Mouse (Mus musculus) cerebellum, adult 2 months (tissue): ENCODE data around the gene Gfra1. TPM values are rescaled to one million over a fixed set of nuclear protein-coding genes. Genes with fewer than 3 reads are reported as not detected.

ENCODE experiments used
- DNase-seq, 2 experiments: peaks; one replicate each; pipeline ENCODE4 v3.0.0; 2021
- H3K27ac ChIP-seq: fragments of 200-500 bp; 2 replicates; pipeline ENCODE4 v1.5.1; 2012; ENCODE audit warnings: low read length, control low read depth, inconsistent platforms; ENCODE audit not compliant: insufficient read depth
- H3K27me3 ChIP-seq: fragments of 200-500 bp; 2 replicates; pipeline ENCODE4 v1.6.1; 2012; ENCODE audit warnings: inconsistent platforms, mild to moderate bottlenecking, low read length, moderate library complexity; ENCODE audit not compliant: control insufficient read depth, insufficient read depth
- H3K4me1 ChIP-seq: fragments of 200-500 bp; 2 replicates; pipeline ENCODE4 v1.6.1; 2011; ENCODE audit warnings: low read length; ENCODE audit not compliant: control insufficient read depth, insufficient read depth
- H3K4me3 ChIP-seq: fragments of 200-500 bp; replicated peaks from 2 replicates; pipeline ENCODE3; 2011; ENCODE audit warnings: mild to moderate bottlenecking, low read depth, low read length, control low read depth; ENCODE audit not compliant: insufficient read depth
- CTCF ChIP-seq: fragments of 200-500 bp; IDR thresholded peaks from 2 replicates; pipeline ENCODE4 v1.5.1; 2011; ENCODE audit warnings: low read depth, mild to moderate bottlenecking, control low read depth, low read length, moderate library complexity, borderline replicate concordance; ENCODE audit not compliant: insufficient read depth
- POLR2A ChIP-seq: fragments of 200-500 bp; IDR thresholded peaks from 2 replicates; pipeline ENCODE4 v1.6.1; 2011; ENCODE audit warnings: low read length, control low read depth, borderline replicate concordance; ENCODE audit not compliant: insufficient read depth
- WGBS: fragments of 180-500 bp; shearing (Covaris S2); methylation state at CpG from one replicate; pipeline ENCODE4 v1.1.7; 2018; 5-methylcytosine and 5-hydroxymethylcytosine counted together
- polyA plus RNA-seq: library from polyadenylated mRNA; depleted of rRNA; stranded (reverse); fragments of >200 nt; gene quantifications from 2 replicates; pipeline ENCODE4 v1.2.3, GENCODE M21; 2012

Gfra1 gene
- polyA plus RNA-seq, 1 experiment = 14.1 TPM

DNA sequence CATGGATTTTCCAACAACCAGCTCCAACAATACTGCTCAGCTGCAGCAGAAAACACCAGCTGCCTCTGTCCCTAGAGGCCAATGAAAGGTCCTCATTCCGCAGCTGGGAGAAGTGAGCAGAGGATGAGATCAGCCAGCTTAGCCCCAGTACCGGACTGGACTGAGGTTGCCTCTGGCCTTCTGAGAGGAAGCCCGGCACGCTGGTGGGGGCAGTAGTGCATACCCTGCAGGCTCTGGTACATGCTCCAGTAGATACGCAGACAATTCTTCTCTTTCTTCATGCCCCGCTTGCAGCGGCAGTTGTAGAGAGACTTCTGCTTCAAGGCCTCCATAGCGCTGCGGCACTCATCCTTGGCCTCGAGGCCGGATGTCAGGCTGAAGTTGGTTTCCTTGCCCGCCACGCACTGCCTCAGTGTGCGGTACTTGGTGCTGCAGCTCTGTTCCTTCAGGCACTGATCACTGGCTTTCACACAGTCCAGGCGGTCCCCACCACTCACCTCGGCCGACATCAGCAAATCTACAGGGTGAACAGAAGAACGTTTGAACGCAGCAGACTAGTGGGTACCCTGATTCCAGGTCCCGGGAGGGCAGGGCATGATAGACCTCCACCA lies 2.7 kb downstream of the Gfra1 start:
- no peak for DNase-seq
- TF ChIP-seq POLR2A (no peak), CTCF (no peak)
- Histone ChIP-seq H3K4me1 (peaks cover 12% of the 10 kb centered on the region; the same call in 1 of the 2 replicates), H3K4me3 (no peak overlapping the region), H3K27ac (no peak overlapping the region), H3K27me3 (peaks cover 2% of the 10 kb centered on the region; the same call in 1 of the 2 replicates)
- 18% methylated on average over 20 of the region's 20 CpGs for WGBS

DNA sequence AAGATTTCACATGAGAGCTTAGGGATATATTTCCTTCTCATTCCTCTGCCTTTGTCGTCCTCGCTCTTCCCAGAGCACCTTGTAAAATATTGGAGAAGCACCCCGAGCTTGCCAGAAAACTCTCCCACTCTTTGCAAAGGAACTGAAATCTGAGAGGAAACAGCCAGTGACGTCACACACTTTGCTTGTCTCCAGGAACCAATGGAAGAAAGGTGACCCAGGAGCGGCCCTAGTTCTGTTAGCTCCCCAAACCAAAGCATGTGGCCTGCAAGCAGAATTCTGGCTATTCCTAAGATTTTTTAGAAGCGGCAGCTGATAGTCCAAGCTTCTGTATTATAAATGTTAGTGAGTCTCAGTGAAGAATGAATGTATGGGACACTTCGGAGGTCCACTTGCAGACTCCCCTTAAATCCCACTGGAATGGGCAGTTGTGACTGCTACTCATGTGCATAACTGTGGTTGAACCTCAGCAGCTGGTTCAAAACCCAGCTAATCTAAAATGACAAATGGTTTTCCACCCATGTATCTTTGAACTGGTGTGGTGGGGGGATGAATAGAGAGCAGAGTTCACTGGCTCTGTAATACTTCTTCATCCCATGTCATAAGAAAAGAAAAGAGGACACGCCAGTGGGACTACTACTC lies 3.4 kb downstream of the Gfra1 start:
- DNase-seq = no peak
- no peak overlapping the region for H3K27ac ChIP-seq
- no peak for TF ChIP-seq POLR2A
- TF ChIP-seq CTCF = no peak
- peaks cover 12% of the 10 kb centered on the region; the same call in 1 of the 2 replicates for H3K4me1 ChIP-seq
- H3K27me3 ChIP-seq = peaks cover 2% of the 10 kb centered on the region; the same call in 1 of the 2 replicates
- WGBS = 85% methylated on average over 8 of the region's 8 CpGs
- no peak overlapping the region for H3K4me3 ChIP-seq

DNA sequence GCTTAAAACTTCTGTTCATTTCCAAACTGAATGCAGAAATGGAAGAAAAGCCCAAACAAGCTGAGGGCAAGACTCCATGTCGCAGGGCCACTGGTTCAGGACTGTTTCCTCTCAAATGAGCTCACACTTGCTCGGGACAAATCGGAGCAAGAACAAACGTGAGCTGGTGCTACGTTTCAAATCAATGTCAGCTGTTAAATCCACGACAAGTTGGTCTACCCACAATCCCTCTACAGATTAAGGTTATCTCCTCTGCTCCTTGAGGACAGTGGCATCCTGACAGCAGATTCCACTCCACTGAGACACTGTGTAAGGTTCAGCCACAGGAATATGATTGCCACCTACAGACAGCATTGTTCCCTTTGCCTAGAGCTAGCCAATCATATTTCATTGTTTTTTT lies 4.4 kb downstream of the Gfra1 start:
- WGBS = 72% methylated on average over 6 of the region's 6 CpGs
- H3K27me3 ChIP-seq = no peaks in the 10 kb centered on the region; the same call in 1 of the 2 replicates
- no peak for DNase-seq
- H3K27ac ChIP-seq = no peak overlapping the region
- no peak for TF ChIP-seq CTCF
- TF ChIP-seq POLR2A = no peak
- H3K4me1 ChIP-seq = peaks cover 12% of the 10 kb centered on the region; the same call in 1 of the 2 replicates
- H3K4me3 ChIP-seq = no peak overlapping the region

GRCm38 (mm10) chr19:58450716-58451115 lies 5.0 kb downstream of the Gfra1 start:
- Histone ChIP-seq H3K4me3 (no peak overlapping the region), H3K4me1 (peaks cover 7% of the 10 kb centered on the region; the same call in 1 of the 2 replicates), H3K27me3 (no peaks in the 10 kb centered on the region), H3K27ac (no peak overlapping the region)
- no peak for DNase-seq
- 30% methylated on average over 5 of the region's 5 CpGs for WGBS
- TF ChIP-seq POLR2A (no peak), CTCF (no peak)

GRCm38 (mm10) chr19:58442785-58443732 lies 12.7 kb downstream of the Gfra1 start:
- TF ChIP-seq CTCF (no peak), POLR2A (no peak)

DNA sequence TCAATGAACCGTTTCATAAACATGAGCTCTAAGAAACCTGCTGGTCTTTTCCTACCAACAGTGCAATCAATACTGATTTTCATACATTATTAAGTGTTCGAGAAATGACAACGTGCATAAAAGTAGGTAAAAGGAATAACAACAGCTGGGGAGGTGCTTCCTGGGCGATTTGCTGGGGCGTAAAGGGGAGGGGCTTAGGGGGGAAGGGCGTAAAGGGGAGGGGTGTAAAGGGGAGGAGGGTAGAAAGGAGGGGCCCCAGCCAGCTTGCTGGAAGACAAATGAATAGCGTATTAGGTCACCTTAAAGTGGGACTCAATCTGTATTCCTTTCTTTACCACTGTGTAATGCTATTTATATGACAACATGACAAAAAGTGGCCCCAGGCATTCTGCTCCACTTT lies 13.9 kb downstream of the Gfra1 start:
- 0 out of 2 replicates have a peak, but pooled peaks cover 2% of the 10 kb centered on the region for H3K4me1 ChIP-seq
- no peak for DNase-seq
- no peak overlapping the region for H3K27ac ChIP-seq
- H3K27me3 ChIP-seq = no peaks in the 10 kb centered on the region; the same call in 1 of the 2 replicates
- no peak overlapping the region for H3K4me3 ChIP-seq
- TF ChIP-seq CTCF (no peak), POLR2A (no peak)
- WGBS = 58% methylated on average over 7 of the region's 7 CpGs

More at GRCm38 (mm10) chr19:58442785-58443732, 12.7 kb downstream of the Gfra1 start:
- Histone ChIP-seq H3K27ac (no peak overlapping the region), H3K4me1 (0 out of 2 replicates have a peak, but pooled peaks cover 2% of the 10 kb centered on the region), H3K4me3 (no peak overlapping the region), H3K27me3 (no peaks in the 10 kb centered on the region)
- WGBS = 79% methylated on average over 10 of the region's 10 CpGs
- no peak for DNase-seq

DNA sequence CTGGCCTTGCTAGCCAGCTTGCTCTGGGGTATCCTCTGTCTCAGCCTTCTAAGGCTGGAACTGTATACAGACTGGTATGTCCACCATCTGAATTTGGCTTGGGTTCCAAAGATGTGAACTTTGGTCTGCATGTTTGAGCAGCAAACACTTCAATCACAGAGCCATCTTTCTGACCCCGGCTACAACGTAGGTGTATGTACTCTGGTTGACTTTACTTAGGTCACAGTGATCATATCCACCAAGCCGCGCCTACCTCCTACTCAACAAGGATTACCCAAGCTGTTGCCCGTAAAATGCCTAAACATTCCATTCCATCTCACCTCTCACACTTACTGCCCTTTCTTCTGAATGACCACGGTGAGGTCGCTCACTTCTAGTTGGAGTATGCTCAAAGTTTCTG lies 14.5 kb downstream of the Gfra1 start:
- no peak for TF ChIP-seq CTCF
- no peak for TF ChIP-seq POLR2A
- Histone ChIP-seq H3K27me3 (no peaks in the 10 kb centered on the region; the same call in 1 of the 2 replicates), H3K4me1 (0 out of 2 replicates have a peak, but pooled peaks cover 2% of the 10 kb centered on the region), H3K27ac (no peak overlapping the region), H3K4me3 (no peak overlapping the region)
- no peak for DNase-seq
- 95% methylated on average over 7 of the region's 7 CpGs for WGBS
